Mouse (Mus musculus): ENCODE measurements around the gene Grip1.

- TF ChIP-seq CTCF (IDR thresholded peaks at IDR 0.05; ENCODE audit: low read depth) (no peak), EP300 (IDR thresholded peaks at IDR 0.05; ENCODE audit: low read depth) (no peak)
Measured at GRCm38 (mm10) chr10:119779657-119780056, 326.0 kb downstream of the Grip1 start.

All from liver, postnatal 0 days (tissue).